In genomic region chr10:99451639-99452417, GRCm38 (mm10) we compare ENCODE assay signal across 10 mouse cellular contexts.
DNase-seq lines count a peak whose midpoint lies in the region; ATAC-seq lines count a peak whose summit lies in the region.
"Had no signal": no experiment of that assay in that cellular context is flagged by ENCODE, and none has a peak within 500 bp of the region (broad histone marks: within the 10 kb centered on the region; RNA-seq: fewer than 3 reads in every experiment).

No protein-coding gene starts in this region.

- H3K4me1 ChIP-seq in heart, embryonic 14.5 days (ENCODE audit: control insufficient read depth in 2 of 2, insufficient read depth in 2 of 2, low read length in 2 of 2) = peaks cover 6 to 14% of the 10 kb centered on the region in 2 experiments
- H3K4me1 ChIP-seq in embryonic facial prominence, embryonic 10.5 days = peaks cover 21% of the 10 kb centered on the region
- H3K4me1 ChIP-seq in hindbrain, embryonic 16.5 days (ENCODE audit: control insufficient read depth, insufficient read depth, low read depth, low read length) = peaks cover 7% of the 10 kb centered on the region; the same call in 1 of the 2 replicates
- H3K4me1 ChIP-seq in neural tube, embryonic 14.5 days (ENCODE audit: control insufficient read depth, insufficient read depth, low read length) = 0 out of 2 replicates have a peak, but pooled peaks cover 5% of the 10 kb centered on the region

- no peak for DNase-seq in heart, postnatal 25 days (ENCODE audit: low spot score)
- no peak for DNase-seq in embryonic facial prominence, embryonic 10.5 days (ENCODE audit: low spot score)
- no peak for DNase-seq in cerebellum, postnatal 4 days (ENCODE audit: low spot score in 2 of 2)
- DNase-seq in lung, postnatal 10 days = no peak
- no peak for DNase-seq in cerebellum, adult 11-12 months
- DNase-seq: kidney, adult 2 months; lung, postnatal 14 days had no signal

- H3K4me3 ChIP-seq in heart, embryonic 14.5 days (ENCODE audit: control insufficient read depth in 1 of 2, insufficient read depth in 1 of 2, low read depth in 1 of 2, low read length in 2 of 2) = no peak overlapping the region
- no peak overlapping the region for H3K4me3 ChIP-seq in embryonic facial prominence, embryonic 10.5 days
- no peak overlapping the region for H3K4me3 ChIP-seq in hindbrain, embryonic 16.5 days (ENCODE audit: low read length)
- no peak overlapping the region for H3K4me3 ChIP-seq in neural tube, embryonic 14.5 days (ENCODE audit: low read depth, low read length)

- H3K4me2 ChIP-seq in heart, embryonic 14.5 days (ENCODE audit: low read length) = no peak overlapping the region
- H3K4me2 ChIP-seq in hindbrain, embryonic 16.5 days (ENCODE audit: low read length) = peak overlapping the region; percentile 15; the same call in 1 of the 2 replicates
- peak overlapping the region; percentile 11; the same call in 1 of the 2 replicates for H3K4me2 ChIP-seq in neural tube, embryonic 14.5 days (ENCODE audit: low read depth, low read length)

- WGBS in heart, embryonic 14.5 days = 37% methylated on average over 10 of the region's 10 CpGs
- 36% methylated on average over 10 of the region's 10 CpGs for WGBS in embryonic facial prominence, embryonic 10.5 days
- WGBS in hindbrain, embryonic 16.5 days = 11% methylated on average over 10 of the region's 10 CpGs
- 17% methylated on average over 10 of the region's 10 CpGs for WGBS in neural tube, embryonic 14.5 days

- H3K36me3 ChIP-seq in heart, embryonic 14.5 days (ENCODE audit: control insufficient read depth, insufficient read depth, low read length) = no peaks in the 10 kb centered on the region
- H3K36me3 ChIP-seq in embryonic facial prominence, embryonic 10.5 days (replicated peaks) = no peaks in the 10 kb centered on the region
- no peaks in the 10 kb centered on the region for H3K36me3 ChIP-seq in hindbrain, embryonic 16.5 days (ENCODE audit: control insufficient read depth, insufficient read depth, low read length)
- no peaks in the 10 kb centered on the region for H3K36me3 ChIP-seq in neural tube, embryonic 14.5 days (ENCODE audit: control insufficient read depth, insufficient read depth, low read length)

- H3K9ac ChIP-seq in heart, embryonic 14.5 days (ENCODE audit: low read length) = no peak overlapping the region
- H3K9ac ChIP-seq in hindbrain, embryonic 16.5 days (ENCODE audit: low read depth, low read length) = no peak overlapping the region
- H3K9ac ChIP-seq in neural tube, embryonic 14.5 days (replicated peaks; ENCODE audit: low read depth, low read length) = no peak overlapping the region

- no peaks in the 10 kb centered on the region for H3K27me3 ChIP-seq in heart, embryonic 14.5 days (ENCODE audit: control insufficient read depth, insufficient read depth, low read length)
- no peaks in the 10 kb centered on the region for H3K27me3 ChIP-seq in embryonic facial prominence, embryonic 10.5 days (replicated peaks; ENCODE audit: low read depth, poor library complexity, severe bottlenecking)
- H3K27me3 ChIP-seq in hindbrain, embryonic 16.5 days (replicated peaks; ENCODE audit: control insufficient read depth, insufficient read depth, low read length) = no peaks in the 10 kb centered on the region
- no peaks in the 10 kb centered on the region for H3K27me3 ChIP-seq in neural tube, embryonic 14.5 days (ENCODE audit: control insufficient read depth, insufficient read depth, low read length)

- intact Hi-C loops in heart, postnatal 25 days (cut with DNase I) = no loop called here

- no peak for ATAC-seq in heart, embryonic 14.5 days (ENCODE audit: insufficient number of reproducible peaks, insufficient read depth, low FRiP score, low read depth)
- peak; percentile 59 for ATAC-seq in hindbrain, embryonic 16.5 days
- ATAC-seq in neural tube, embryonic 14.5 days (ENCODE audit: low read depth) = peak; percentile 42; the same call in 1 of the 2 replicates

- H3K9me3 ChIP-seq in heart, embryonic 14.5 days (ENCODE audit: control insufficient read depth, low read length) = no peaks in the 10 kb centered on the region
- H3K9me3 ChIP-seq in embryonic facial prominence, embryonic 10.5 days = no peaks in the 10 kb centered on the region
- no peaks in the 10 kb centered on the region for H3K9me3 ChIP-seq in hindbrain, embryonic 16.5 days (ENCODE audit: control insufficient read depth, low read length)
- no peaks in the 10 kb centered on the region for H3K9me3 ChIP-seq in neural tube, embryonic 14.5 days (ENCODE audit: control insufficient read depth, low read length)

- H3K27ac ChIP-seq in heart, embryonic 14.5 days (replicated peaks in 1 of 2; ENCODE audit: control insufficient read depth in 1 of 2, insufficient read depth in 1 of 2, low read depth in 2 of 2, low read length in 2 of 2) = peak overlapping the region; percentile 20 to 27; a peak in 1 of 4 replicates
- peak overlapping the region; percentile 37 for H3K27ac ChIP-seq in embryonic facial prominence, embryonic 10.5 days (replicated peaks)
- peak overlapping the region; percentile 42; the same call in 1 of the 2 replicates for H3K27ac ChIP-seq in hindbrain, embryonic 16.5 days (ENCODE audit: low read depth, low read length)
- peak overlapping the region; percentile 45; the same call in 1 of the 2 replicates for H3K27ac ChIP-seq in neural tube, embryonic 14.5 days (ENCODE audit: low read depth, low read length)
